Mouse (Mus musculus): ENCODE results near the gene Rnf130. TPM values are rescaled to one million over a fixed set of nuclear protein-coding genes. Genes with fewer than 3 reads are reported as not detected.

Rnf130 gene
- polyA plus RNA-seq, 1 experiment from 2014 or later: 46.5 TPM

DNA sequence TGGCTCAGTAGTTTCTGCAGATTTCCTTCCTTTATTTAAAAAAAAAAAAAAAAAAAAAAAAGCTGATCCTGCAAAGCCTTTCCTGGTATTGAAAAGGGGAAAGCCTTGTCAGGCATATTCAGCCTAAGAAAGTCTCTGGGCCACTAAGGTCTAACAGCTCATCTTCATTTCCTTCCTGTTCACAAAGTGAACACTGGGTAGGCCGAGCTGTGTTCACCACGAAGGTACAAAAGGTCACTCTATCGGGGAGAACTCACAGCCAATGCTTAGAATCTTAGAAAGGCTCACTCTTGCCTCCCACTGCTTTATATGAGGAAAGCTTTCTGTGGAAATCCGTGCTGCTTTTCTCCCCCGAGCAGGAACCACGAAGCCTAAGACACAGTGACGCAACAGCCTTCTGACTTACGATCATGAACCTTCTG is 83.7 kb downstream of the Rnf130 start:
- 51% methylated on average over 8 of the region's 8 CpGs for WGBS
- no peak for ATAC-seq
- no peak for TF ChIP-seq CTCF (IDR thresholded peaks at IDR 0.05; ENCODE audit: low read depth)
- no peaks in the 10 kb centered on the region for H3K27me3 ChIP-seq (replicated peaks; ENCODE audit: control insufficient read depth, insufficient read depth, low read length)
- H3K9me3 ChIP-seq (ENCODE audit: control insufficient read depth): no peaks in the 10 kb centered on the region
- no peaks in the 10 kb centered on the region for H3K4me1 ChIP-seq (replicated peaks; ENCODE audit: control insufficient read depth, insufficient read depth, low read length)
- peak overlapping the region; percentile 50 for H3K27ac ChIP-seq (ENCODE audit: low read depth, low read length)
- H3K4me2 ChIP-seq (replicated peaks; ENCODE audit: low read depth): no peak overlapping the region
- no peak overlapping the region for H3K9ac ChIP-seq (ENCODE audit: low read depth, low read length)
- no peaks in the 10 kb centered on the region for H3K36me3 ChIP-seq (ENCODE audit: control insufficient read depth, insufficient read depth)
- H3K4me3 ChIP-seq (ENCODE audit: low read depth, low read length): no peak overlapping the region

DNA sequence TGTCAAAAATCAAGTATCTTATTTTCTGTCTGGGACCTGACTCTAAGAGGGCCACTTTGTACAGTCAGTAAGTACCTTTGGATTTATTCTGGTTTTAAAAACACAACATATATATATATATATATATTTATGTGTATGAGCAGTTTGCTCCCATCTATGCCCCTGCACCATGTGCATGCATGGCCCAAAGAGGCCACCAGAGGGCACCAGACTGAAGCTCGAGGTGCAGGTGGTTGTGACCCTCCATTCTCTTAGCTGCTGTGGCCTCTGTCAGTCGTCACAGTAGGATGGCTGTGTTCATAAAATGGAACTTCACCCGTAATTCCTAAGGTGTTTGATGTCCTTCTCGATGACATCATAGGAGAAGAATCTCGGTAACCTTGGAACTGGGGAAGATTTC is 89.2 kb downstream of the Rnf130 start:
- no peaks in the 10 kb centered on the region for H3K27me3 ChIP-seq (replicated peaks; ENCODE audit: control insufficient read depth, insufficient read depth, low read length)
- WGBS: 16% methylated on average over 5 of the region's 5 CpGs
- H3K4me1 ChIP-seq (replicated peaks; ENCODE audit: control insufficient read depth, insufficient read depth, low read length): no peaks in the 10 kb centered on the region
- TF ChIP-seq CTCF (IDR thresholded peaks at IDR 0.05; ENCODE audit: low read depth): peak; percentile 85
- no peak overlapping the region for H3K27ac ChIP-seq (ENCODE audit: low read depth, low read length)
- H3K9ac ChIP-seq (ENCODE audit: low read depth, low read length): no peak overlapping the region
- H3K9me3 ChIP-seq (ENCODE audit: control insufficient read depth): no peaks in the 10 kb centered on the region
- H3K36me3 ChIP-seq (ENCODE audit: control insufficient read depth, insufficient read depth): no peaks in the 10 kb centered on the region
- H3K4me3 ChIP-seq (ENCODE audit: low read depth, low read length): no peak overlapping the region
- H3K4me2 ChIP-seq (replicated peaks; ENCODE audit: low read depth): no peak overlapping the region
- ATAC-seq: 0 out of 2 replicates have a peak, but pooled peaks have one; percentile 38

DNA sequence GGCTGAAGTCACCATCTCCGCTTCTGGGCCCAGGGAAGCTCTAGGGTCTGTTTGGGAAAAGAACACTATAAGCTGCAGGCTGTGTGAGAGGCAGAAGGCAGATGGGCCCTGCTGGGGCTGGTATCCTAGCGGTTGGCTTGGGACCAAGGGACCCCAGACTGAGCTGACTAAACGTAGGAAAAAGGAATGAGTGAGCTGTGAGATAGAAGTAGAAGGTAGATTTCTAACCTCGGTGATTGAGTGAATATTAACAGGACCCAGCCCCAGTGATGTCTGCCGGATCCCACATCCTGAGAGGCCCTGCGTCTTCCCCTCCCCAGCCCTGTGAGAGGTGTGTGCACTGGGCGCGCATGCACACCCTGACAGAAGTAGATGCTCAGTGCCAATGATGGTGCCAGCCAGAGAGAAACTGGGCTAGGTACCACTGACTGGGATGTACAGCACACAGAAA is 97.5 kb downstream of the Rnf130 start:
- Histone ChIP-seq H3K4me2 (replicated peaks; ENCODE audit: low read depth) (no peak overlapping the region), H3K4me3 (ENCODE audit: low read depth, low read length) (no peak overlapping the region), H3K27me3 (replicated peaks; ENCODE audit: control insufficient read depth, insufficient read depth, low read length) (no peaks in the 10 kb centered on the region), H3K9me3 (ENCODE audit: control insufficient read depth) (no peaks in the 10 kb centered on the region), H3K27ac (ENCODE audit: low read depth, low read length) (no peak overlapping the region), H3K36me3 (ENCODE audit: control insufficient read depth, insufficient read depth) (no peaks in the 10 kb centered on the region), H3K4me1 (replicated peaks; ENCODE audit: control insufficient read depth, insufficient read depth, low read length) (no peaks in the 10 kb centered on the region), H3K9ac (ENCODE audit: low read depth, low read length) (no peak overlapping the region)
- ATAC-seq: no peak
- TF ChIP-seq CTCF (IDR thresholded peaks at IDR 0.05; ENCODE audit: low read depth): no peak
- 88% methylated on average over 8 of the region's 8 CpGs for WGBS

DNA sequence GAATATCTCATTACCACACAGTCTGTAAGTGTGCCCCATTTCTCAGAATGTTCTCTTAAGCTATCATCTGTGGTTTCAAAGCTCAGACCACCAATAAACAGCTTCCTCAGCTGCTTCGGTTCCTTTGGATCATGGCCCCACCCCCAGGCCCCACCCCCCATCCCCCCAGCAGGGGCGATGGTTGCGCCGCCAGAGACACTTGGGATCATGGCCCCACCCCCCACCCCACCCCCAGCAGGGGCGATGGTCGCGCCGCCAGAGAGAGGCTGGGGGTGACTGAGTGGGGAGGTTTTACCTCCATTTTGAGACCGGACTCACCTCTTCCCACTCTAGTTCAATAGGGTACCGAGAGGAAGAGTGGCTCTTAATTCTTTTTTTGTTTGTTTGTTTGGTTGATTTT is 102.6 kb downstream of the Rnf130 start:
- no peaks in the 10 kb centered on the region for H3K27me3 ChIP-seq (replicated peaks; ENCODE audit: control insufficient read depth, insufficient read depth, low read length)
- H3K4me2 ChIP-seq (replicated peaks; ENCODE audit: low read depth): 0 out of 2 replicates have a peak overlapping the region, but pooled peaks have one; percentile 30
- no peaks in the 10 kb centered on the region for H3K36me3 ChIP-seq (ENCODE audit: control insufficient read depth, insufficient read depth)
- H3K9me3 ChIP-seq (ENCODE audit: control insufficient read depth): no peaks in the 10 kb centered on the region
- H3K9ac ChIP-seq (ENCODE audit: low read depth, low read length): no peak overlapping the region
- no peak for TF ChIP-seq CTCF (IDR thresholded peaks at IDR 0.05; ENCODE audit: low read depth)
- ATAC-seq: no peak
- WGBS: 8% methylated on average over 10 of the region's 10 CpGs
- no peak overlapping the region for H3K4me3 ChIP-seq (ENCODE audit: low read depth, low read length)
- H3K27ac ChIP-seq (ENCODE audit: low read depth, low read length): no peak overlapping the region
- H3K4me1 ChIP-seq (replicated peaks; ENCODE audit: control insufficient read depth, insufficient read depth, low read length): peaks cover 3% of the 10 kb centered on the region; the same call in 1 of the 2 replicates

DNA sequence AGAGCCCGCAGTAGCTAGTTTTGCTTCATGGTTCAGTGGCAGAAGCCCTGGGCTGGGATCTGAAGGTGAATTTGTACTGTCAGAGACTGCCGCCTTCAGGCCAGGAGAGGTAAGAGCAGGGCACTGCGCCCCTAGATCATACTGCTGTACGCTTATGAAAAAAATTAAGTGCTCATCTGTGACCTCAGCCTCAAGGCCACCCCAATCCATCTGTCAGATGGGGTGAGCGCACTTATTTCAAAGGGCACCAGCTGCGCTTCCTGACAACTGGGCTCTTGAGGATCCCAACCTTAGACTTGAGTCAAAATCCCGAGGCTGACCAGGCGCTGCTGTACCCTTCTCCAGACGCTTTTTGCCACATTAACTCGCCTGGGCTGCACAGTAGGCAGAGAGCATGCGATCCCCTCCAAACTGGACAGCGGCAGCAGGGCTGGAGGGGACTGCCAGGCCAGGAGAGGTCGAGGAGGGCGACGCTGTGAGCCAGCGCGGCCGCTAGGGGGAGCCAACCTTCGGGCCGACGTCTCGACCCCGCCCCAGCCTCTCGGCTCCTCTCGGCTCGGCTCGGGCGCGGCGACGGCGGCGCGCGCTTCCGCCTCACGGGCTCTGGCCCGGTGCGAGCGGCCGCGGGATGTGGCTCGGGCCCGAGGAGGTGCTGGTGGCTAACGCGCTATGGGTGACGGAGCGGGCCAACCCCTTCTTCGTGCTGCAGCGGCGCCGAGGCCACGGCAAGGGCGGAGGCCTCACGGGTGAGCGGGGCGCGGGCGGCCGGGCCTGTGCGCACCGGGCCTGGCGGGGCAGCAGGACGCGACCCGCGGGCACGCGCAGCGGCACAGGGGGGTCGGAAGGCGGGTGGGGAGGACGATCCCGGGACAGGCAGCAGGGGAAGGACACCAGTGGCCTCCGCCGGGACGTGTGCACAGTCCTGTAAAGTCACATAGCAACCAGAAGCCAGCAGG is 105.9 kb downstream of the Rnf130 start, which contains the start of gene Tbc1d9b:
Gene Tbc1d9b (plus strand): TSS at position 586 of the 956 bp plus-strand sequence.
- Histone ChIP-seq H3K4me1 (replicated peaks; ENCODE audit: control insufficient read depth, insufficient read depth, low read length) (peaks cover 3% of the 10 kb centered on the region; the same call in 1 of the 2 replicates), H3K4me3 (ENCODE audit: low read depth, low read length) (peak within 1 kb of the TSS; percentile 86), H3K4me2 (replicated peaks; ENCODE audit: low read depth) (peak within 1 kb of the TSS; percentile 83), H3K27ac (ENCODE audit: low read depth, low read length) (peak within 1 kb of the TSS; percentile 90), H3K27me3 (replicated peaks; ENCODE audit: control insufficient read depth, insufficient read depth, low read length) (no peaks in the 10 kb centered on the region), H3K36me3 (ENCODE audit: control insufficient read depth, insufficient read depth) (peaks cover 8% of the 10 kb centered on the region), H3K9ac (ENCODE audit: low read depth, low read length) (peak within 1 kb of the TSS; percentile 99), H3K9me3 (ENCODE audit: control insufficient read depth) (no peaks in the 10 kb centered on the region)
- ATAC-seq: peak; percentile 91
- peak; percentile 90 for TF ChIP-seq CTCF (IDR thresholded peaks at IDR 0.05; ENCODE audit: low read depth)
- 4% methylated on average over 69 of the region's 77 CpGs for WGBS

DNA sequence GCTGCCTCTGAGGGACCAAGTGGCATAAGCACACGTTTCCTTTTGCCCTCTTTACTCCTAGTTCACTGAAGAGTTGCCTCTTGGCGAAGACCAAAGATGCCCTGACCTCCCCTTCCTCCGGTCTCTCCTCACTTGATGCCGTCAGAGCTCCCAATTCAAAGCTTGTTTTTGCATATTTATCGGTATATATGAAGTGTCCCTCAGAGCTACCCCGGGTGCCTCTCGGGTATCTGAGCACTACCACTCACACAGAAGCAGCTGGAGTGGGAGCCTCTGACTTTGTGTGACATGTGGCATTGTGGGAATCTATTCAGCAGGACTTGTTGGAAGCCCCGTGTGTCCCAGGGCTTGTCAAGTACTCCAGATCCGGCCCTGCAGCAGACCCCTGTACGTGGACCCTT is 106.7 kb downstream of the Rnf130 start:
- Histone ChIP-seq H3K4me1 (replicated peaks; ENCODE audit: control insufficient read depth, insufficient read depth, low read length) (peaks cover 3% of the 10 kb centered on the region; the same call in 1 of the 2 replicates), H3K4me3 (ENCODE audit: low read depth, low read length) (peak overlapping the region; percentile 86), H3K27me3 (replicated peaks; ENCODE audit: control insufficient read depth, insufficient read depth, low read length) (no peaks in the 10 kb centered on the region), H3K36me3 (ENCODE audit: control insufficient read depth, insufficient read depth) (peaks cover 15% of the 10 kb centered on the region), H3K9me3 (ENCODE audit: control insufficient read depth) (no peaks in the 10 kb centered on the region), H3K27ac (ENCODE audit: low read depth, low read length) (peak overlapping the region; percentile 90; the same call in 1 of the 2 replicates), H3K4me2 (replicated peaks; ENCODE audit: low read depth) (peak overlapping the region; percentile 83), H3K9ac (ENCODE audit: low read depth, low read length) (peak overlapping the region; percentile 99)
- 0 out of 2 replicates have a peak, but pooled peaks have one; percentile 0 for ATAC-seq
- TF ChIP-seq CTCF (IDR thresholded peaks at IDR 0.05; ENCODE audit: low read depth): no peak
- WGBS: 14% methylated on average over 10 of the region's 10 CpGs
